Mouse (Mus musculus) left cerebral cortex, postnatal 4 days (tissue): ENCODE measurements around the gene Tpsb2. TPM values are rescaled to one million over a fixed set of nuclear protein-coding genes. Genes with fewer than 3 reads are reported as not detected.

Experiments
- DNase-seq: peaks from one replicate; pipeline ENCODE4 v3.0.0-alpha.2; 2022
- intact Hi-C: fragments of 180-260 bp; cut with DNase I; formaldehyde crosslinking; loops from one replicate; pipeline ENCODE4 v1.15.1; 2025
- total RNA-seq, 2 experiments: library from RNA; stranded (reverse); gene quantifications; 2 replicates each; pipeline ENCODE4 v1.2.3; 2021

Tpsb2 gene
- total RNA-seq, 2 experiments from 2014 or later = 8.1 to 16.4 TPM

DNA sequence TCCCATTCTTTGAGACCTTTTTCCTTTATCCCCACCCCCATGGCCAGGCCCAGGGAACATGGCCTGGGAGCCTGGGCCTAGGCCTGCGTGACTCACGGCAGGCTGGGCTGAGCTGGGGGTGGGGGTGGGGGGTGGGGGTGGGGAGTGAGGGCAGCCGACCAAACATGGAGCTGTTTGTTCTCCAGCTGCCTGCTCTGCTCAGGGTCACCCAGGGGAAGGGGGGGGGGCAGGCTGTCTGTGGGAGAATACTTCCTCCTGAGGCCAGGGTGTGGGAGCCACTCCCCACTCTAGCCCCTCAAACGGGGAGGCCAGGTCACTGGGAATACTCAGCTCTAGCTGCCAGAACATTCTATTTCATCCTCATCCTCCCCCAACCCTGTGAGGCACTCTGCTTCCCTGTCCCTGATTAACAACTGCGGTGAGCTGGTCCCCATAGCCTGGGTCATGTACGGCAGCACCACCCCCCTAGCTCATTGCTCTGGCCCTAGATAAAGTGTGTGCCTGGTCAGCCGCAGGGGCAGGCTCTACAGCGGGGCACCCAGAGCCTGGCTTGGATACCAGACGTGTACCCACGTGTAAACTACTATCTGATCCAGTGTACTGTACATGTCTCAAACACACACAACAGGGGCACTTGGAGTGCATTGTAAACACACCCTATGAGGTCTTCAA is 39.3 kb downstream of the Tpsb2 start:
- no peak for DNase-seq
- intact Hi-C loops = loop anchor here (5.0 kb wide), 1 partner anchor 37 kb away; no protein-coding TSS in a partner anchor

DNA sequence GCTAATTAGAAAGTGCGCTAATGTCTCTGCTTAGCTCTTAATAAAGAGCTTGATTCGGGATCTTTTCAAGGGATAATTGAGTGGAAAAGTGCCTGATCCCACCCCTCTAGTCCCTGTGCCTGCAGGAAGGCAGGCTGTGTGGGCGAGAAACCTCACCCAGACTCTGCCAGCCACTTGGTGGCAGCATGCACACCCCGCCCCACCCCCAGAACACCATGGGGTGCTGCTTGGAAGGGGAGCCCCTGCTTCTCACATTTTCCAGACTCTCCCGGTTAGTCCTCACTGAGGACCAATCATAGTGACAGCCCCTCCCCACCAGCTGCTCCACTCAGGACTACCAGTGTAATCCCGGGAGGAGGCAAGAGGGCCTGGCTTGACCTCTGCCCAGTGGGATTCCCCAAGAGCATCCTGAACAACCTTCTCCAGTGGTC is 39.9 kb downstream of the Tpsb2 start:
- DNase-seq = no peak
- intact Hi-C loops = loop anchor here (5.0 kb wide), 1 partner anchor 36 kb away; no protein-coding TSS in a partner anchor

DNA sequence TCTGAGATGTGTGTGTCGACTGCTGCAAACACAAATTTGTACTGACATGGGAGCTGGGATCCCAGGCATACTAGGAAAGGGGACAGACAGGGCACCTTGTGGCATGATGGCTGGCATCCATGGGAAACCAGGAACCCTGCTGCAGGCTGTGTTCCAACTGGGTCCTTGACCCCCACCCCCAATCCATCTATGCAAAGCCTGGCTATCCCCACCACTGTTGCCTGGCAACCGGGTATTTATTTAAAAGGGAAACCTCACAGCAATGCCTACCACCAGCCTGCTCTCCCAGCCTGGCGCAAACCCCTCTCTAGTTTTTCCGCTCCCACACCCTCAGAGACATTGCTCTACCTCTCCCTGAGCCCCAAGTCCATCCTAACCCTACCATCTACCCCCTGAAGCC is 41.2 kb downstream of the Tpsb2 start:
- no peak for DNase-seq
- intact Hi-C loops = loop anchor here (5.0 kb wide), 1 partner anchor 35 kb away; no protein-coding TSS in a partner anchor

DNA sequence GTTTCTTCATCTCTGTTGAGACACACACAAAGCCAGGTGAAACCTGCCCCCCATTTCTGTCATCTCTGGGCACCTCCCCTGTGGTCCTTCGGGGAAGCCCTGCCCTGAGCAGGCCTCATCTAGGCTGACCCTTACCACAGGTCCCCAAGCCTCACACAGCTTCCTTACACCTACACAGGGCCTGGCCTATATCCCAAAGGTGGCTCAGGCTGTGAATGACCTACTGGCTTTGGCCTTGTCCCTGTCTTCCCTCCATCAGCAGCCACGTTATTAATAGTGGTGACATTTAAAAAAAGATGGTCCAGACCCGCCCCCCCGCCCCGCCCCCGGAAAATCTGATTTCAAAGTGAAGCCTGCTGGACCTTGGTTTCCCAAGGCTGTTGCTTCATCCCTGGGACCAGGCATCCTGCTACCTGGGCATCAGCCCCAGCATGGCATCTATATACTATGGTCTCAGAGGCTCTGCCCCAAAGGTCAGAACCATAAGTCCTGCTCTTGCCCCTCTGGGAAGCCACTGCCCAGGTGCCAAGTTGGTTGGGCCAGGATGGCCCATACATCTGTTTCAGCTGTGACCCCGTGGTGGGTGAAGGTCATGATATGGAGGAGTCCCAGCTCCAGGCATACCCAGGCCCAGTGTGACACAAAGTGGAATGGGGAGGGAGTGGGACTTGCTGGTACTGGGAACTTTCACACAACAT is 42.3 kb downstream of the Tpsb2 start:
- DNase-seq = no peak
- intact Hi-C loops = loop anchor here (5.0 kb wide), 1 partner anchor 34 kb away; no protein-coding TSS in a partner anchor

DNA sequence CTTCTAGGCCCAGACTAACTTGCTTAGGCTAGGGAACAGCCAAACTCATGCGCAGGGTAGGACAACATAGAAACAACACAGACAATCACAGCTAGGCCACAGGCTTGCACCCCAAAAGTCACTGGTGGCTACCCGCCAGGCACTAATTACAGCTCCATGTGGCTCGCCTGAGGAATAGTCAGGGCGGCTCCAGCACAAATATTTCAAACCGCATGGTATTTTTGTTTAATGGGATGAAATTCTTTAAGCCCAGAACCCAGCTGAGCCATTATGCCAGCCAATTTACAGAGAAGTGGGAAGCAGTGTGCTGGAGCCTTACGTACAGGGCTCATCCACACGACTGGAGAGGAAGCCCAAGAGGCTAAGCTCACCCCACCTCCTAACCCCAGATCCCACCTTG is 43.5 kb downstream of the Tpsb2 start:
- DNase-seq = no peak
- intact Hi-C loops = loop anchor here (5.0 kb wide), 1 partner anchor 33 kb away; no protein-coding TSS in a partner anchor

DNA sequence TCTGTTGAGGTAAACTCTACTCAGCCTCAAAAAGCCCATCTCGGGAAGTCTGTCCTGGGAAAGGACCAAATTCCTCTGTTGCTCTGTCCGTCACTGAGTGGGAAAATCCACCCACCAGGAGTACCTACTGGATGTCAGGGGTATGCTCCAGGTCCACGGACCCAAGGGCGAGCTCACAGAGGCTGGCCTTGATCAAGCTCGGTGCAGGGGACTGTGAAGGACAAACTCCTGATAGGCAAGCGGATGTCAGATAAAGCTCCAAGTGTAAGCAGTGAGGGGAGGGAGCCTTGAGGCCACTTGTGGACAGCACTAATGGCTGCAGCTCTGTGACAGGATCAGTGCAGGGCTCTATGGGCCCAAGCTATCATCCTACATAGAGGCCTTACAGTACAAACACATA is 44.1 kb downstream of the Tpsb2 start:
- intact Hi-C loops = no loop called here
- no peak for DNase-seq

DNA sequence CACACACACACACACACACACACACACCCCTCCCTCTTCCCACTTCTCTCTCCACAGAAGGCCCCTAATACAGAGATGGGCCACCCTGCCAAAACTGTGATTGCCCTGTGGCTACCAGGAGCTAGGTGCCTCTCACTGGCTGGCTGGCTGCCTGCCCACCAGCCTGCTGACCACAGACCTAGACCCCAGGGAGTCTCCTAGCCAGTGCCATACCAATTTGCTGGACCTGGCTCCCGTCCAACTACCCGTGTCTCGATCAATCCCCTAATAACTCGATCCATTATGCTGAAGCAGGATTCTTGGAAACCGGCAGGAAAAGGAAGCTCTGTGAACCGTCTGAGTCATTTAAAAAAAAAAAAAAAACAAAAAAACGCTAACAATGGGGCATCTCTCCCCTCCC is 44.7 kb downstream of the Tpsb2 start:
- intact Hi-C loops = no loop called here
- peak; percentile 63 for DNase-seq

DNA sequence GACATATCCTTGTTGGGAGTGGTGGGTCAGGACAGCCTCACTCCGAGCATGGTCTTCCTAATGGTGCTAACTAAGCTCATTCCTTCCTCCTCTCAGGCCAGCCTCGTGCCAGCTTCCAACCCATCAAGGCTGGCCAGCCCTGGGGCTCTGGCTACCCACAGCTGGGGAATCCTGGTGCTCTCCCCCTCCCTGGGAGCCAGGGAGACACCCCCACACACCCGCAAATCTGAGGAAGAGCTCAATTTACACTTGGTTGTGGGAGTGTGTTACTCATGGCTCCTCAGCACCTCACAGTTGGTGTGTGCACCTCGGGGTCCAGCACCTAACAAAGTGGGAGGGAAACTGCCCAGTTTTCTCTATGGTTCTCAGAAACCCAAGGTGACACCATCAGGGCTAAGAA is 45.1 kb downstream of the Tpsb2 start:
- intact Hi-C loops = no loop called here

DNA sequence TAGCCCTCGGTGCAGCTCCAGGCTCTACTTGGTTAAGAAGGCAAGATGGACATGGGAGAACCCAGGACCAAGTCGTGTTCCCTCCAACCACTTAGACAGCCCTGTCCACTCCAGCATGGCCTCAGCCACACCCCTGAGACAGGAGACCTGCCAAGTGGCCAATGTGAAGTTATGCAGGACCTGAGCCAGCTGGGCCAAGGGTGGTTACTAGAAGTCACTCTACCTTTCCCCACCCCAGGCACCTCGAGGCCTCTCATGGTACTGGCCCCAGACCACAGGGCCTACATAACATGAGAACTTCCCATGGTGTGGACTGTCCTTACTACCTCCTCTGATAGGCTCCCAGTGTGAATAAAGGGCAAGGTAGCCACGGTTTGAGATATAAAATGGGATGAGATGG is 48.1 kb downstream of the Tpsb2 start:
- intact Hi-C loops = no loop called here
- DNase-seq = no peak

More for the DNA sequence above, 45.1 kb downstream of the Tpsb2 start:
- DNase-seq = no peak

DNA sequence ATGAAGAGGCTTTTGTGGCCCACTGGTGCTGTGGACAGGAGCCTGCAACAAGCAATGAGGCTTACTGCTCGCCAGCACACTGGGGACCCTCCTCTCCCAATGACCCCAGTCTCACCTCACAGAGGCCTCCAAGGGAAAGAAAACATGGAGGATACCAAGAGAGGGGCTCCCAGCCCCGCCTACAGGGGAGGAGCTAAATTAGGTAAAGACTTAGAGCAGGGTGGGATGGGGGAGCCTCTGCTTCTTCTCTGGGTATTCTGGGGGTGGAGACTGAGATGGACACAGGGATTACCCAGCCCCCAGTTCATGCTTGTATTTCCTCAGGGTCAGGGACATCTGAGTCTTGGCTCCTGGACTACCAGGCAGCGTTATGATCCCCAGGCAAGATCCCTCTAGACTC is 48.8 kb downstream of the Tpsb2 start:
- DNase-seq = no peak
- intact Hi-C loops = no loop called here

DNA sequence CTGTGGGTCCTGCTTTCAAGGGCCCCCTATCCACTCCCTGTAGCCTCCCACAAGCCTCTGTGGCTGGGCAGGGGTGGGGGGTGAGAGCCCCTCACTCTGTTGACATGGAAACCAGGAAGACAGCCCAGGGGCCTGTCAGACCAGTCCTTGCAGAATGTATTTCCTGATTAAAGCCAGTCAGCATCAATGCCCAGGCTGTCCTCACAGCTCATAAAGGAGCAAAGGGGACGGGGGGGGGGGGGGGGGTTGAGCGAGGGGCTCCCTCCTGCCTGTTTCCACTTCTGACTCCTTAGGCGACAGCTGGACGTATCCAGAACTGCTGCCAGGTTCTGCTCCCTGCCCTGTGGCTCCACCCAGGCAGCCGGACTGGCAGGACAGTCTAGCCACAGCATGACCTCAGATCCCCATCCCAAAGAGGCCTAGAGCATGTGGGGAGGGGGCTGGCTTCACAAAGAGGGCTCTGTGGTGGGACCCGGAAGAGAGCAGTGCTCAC is 49.4 kb downstream of the Tpsb2 start:
- intact Hi-C loops = no loop called here
- peak; percentile 58 for DNase-seq

DNA sequence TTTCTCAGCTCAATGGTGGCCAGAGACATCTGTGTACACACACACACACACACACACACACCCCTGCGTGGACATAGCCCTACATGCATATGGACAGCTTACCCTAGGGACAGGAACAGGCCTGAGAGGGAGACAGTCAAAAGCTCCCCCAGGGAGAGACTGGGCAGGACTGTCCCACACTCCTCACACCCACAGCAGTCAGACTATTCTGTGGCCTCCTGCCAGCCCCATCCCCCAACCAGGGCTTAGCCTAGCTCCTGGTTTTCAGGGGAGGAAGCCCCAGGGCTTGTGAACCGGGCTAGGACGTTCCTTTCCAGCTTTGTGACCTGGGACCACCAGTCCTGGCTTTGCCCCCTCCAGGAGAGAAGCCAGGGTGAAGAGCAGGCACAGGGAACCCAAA is 50.1 kb downstream of the Tpsb2 start:
- DNase-seq = peak; percentile 65

DNA sequence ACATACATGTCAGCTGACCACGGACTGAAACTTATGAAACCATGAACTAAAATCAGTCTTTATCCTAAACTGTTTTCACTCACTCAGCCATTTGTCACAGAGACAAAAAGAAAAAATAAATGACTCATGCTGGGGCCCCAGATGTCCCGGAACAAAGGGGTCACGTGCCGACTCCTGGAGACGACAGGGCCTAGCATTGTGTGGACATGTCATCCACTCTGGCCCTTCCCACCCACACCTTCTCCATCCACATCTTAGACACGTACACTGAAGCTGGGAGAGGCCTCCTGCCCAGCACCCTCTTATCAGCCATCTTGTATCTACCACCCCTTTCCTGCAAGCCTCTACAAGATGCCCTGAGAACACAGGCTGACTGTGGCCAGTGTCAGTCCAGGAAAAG is 51.9 kb downstream of the Tpsb2 start:
- intact Hi-C loops = no loop called here
- DNase-seq = no peak

More for the DNA sequence above, 50.1 kb downstream of the Tpsb2 start:
- intact Hi-C loops = no loop called here

Other genes starting within 250 kb of the Tpsb2 start
- under 1 TPM; 0.32 to 0.34 TPM for gene Ptx4, start 245.5 kb upstream of the Tpsb2 start, total RNA-seq
- gene Clcn7, start 232.9 kb upstream of the Tpsb2 start, total RNA-seq = 10 to 100 TPM; 40.9 to 42.5 TPM
- gene Ccdc154, start 203.8 kb upstream of the Tpsb2 start, total RNA-seq = under 1 TPM in 1 of 2 experiments, not detected in 1; 0.16 TPM
- not detected for gene Gm38655, start 190.8 kb upstream of the Tpsb2 start, total RNA-seq
- gene BC003965, start 181.8 kb upstream of the Tpsb2 start, total RNA-seq = 10 to 100 TPM; 16.8 to 18.6 TPM
- gene Unkl, start 177.9 kb upstream of the Tpsb2 start, total RNA-seq = 10 to 100 TPM; 23.5 to 26.9 TPM
- gene Gnptg, start 126.2 kb upstream of the Tpsb2 start, total RNA-seq = 10 to 100 TPM; 54.6 to 56.0 TPM
- 10 to 100 TPM; 29.7 to 33.8 TPM for gene Tsr3, start 126.1 kb upstream of the Tpsb2 start, total RNA-seq
- gene Baiap3, start 109.9 kb upstream of the Tpsb2 start, total RNA-seq = 10 to 100 TPM in 1 of 2 experiments, 1 to 10 TPM in 1; 5.2 to 24.2 TPM
- gene Ube2i, start 91.7 kb upstream of the Tpsb2 start, total RNA-seq = 100 to 1,000 TPM; 297 to 302 TPM
- 1 to 10 TPM; 1.2 to 1.3 TPM for gene Prss34, start 67.9 kb upstream of the Tpsb2 start, total RNA-seq
- gene Prss28, start 57.7 kb upstream of the Tpsb2 start, total RNA-seq = not detected
- not detected for gene Prss29, start 47.7 kb upstream of the Tpsb2 start, total RNA-seq
- gene Tpsab1, start 20.7 kb upstream of the Tpsb2 start, total RNA-seq = 1 to 10 TPM in 1 of 2 experiments, under 1 TPM in 1; 0.62 to 2.5 TPM
- not detected for gene Tpsg1, start 3.0 kb downstream of the Tpsb2 start, total RNA-seq
- 100 to 1,000 TPM in 1 of 2 experiments, 10 to 100 TPM in 1; 96.9 to 103 TPM for gene Cacna1h, start 67.5 kb downstream of the Tpsb2 start, total RNA-seq
- 1 to 10 TPM in 1 of 2 experiments, under 1 TPM in 1; 0.70 to 1.6 TPM for gene Tekt4, start 88.3 kb downstream of the Tpsb2 start, total RNA-seq
- gene Sstr5, start 131.0 kb downstream of the Tpsb2 start, total RNA-seq = under 1 TPM; 0.58 to 0.72 TPM
- 10 to 100 TPM; 29.9 to 38.1 TPM for gene Sox8, start 204.4 kb downstream of the Tpsb2 start, total RNA-seq
- 10 to 100 TPM; 19.4 to 21.5 TPM for gene Lmf1, start 212.8 kb downstream of the Tpsb2 start, total RNA-seq